Mouse (Mus musculus) embryo, embryonic 10 days (tissue): ENCODE results near the gene Zfp385b.

Experiments used
- DNase-seq: peaks from one replicate; pipeline ENCODE4 v3.0.0-alpha.2; 2015; ENCODE audit warnings: low spot score

The Zfp385b gene

GRCm38 (mm10) chr2:77589205-77589901, 230.1 kb downstream of the Zfp385b start:
- DNase-seq: no peak

- no peak for DNase-seq
Measured at GRCm38 (mm10) chr2:77587387-77587786, 232.1 kb downstream of the Zfp385b start.

GRCm38 (mm10) chr2:77586581-77587360, 232.7 kb downstream of the Zfp385b start:
- no peak for DNase-seq

- no peak for DNase-seq
Measured at GRCm38 (mm10) chr2:77583586-77583985, 235.9 kb downstream of the Zfp385b start.

GRCm38 (mm10) chr2:77576571-77576970, 242.9 kb downstream of the Zfp385b start:
- no peak for DNase-seq

GRCm38 (mm10) chr2:77567528-77568435, 251.7 kb downstream of the Zfp385b start:
- DNase-seq: no peak

GRCm38 (mm10) chr2:77563706-77564105, 255.7 kb downstream of the Zfp385b start:
- no peak for DNase-seq

GRCm38 (mm10) chr2:77561941-77562340, 257.5 kb downstream of the Zfp385b start:
- no peak for DNase-seq

GRCm38 (mm10) chr2:77556938-77557337, 262.5 kb downstream of the Zfp385b start:
- DNase-seq: no peak

GRCm38 (mm10) chr2:77555980-77556379, 263.5 kb downstream of the Zfp385b start:
- no peak for DNase-seq

- DNase-seq: no peak
Measured at GRCm38 (mm10) chr2:77552675-77553074, 266.8 kb downstream of the Zfp385b start.

GRCm38 (mm10) chr2:77543388-77543787, 276.1 kb downstream of the Zfp385b start:
- DNase-seq: no peak

- DNase-seq: no peak
Measured at GRCm38 (mm10) chr2:77542605-77543004, 276.8 kb downstream of the Zfp385b start.

- no peak for DNase-seq
Measured at GRCm38 (mm10) chr2:77541681-77542080, 277.8 kb downstream of the Zfp385b start.

- DNase-seq: no peak
Measured at GRCm38 (mm10) chr2:77540860-77541259, 278.6 kb downstream of the Zfp385b start.

- DNase-seq: no peak
Measured at GRCm38 (mm10) chr2:77536556-77536955, 282.9 kb downstream of the Zfp385b start.

- no peak for DNase-seq
Measured at GRCm38 (mm10) chr2:77528079-77528752, 291.2 kb downstream of the Zfp385b start.

- no peak for DNase-seq
Measured at GRCm38 (mm10) chr2:77527616-77528015, 291.8 kb downstream of the Zfp385b start.

GRCm38 (mm10) chr2:77526803-77527202, 292.6 kb downstream of the Zfp385b start:
- no peak for DNase-seq

- DNase-seq: no peak
Measured at GRCm38 (mm10) chr2:77526301-77526700, 293.1 kb downstream of the Zfp385b start.

- no peak for DNase-seq
Measured at GRCm38 (mm10) chr2:77522223-77522622, 297.2 kb downstream of the Zfp385b start.

GRCm38 (mm10) chr2:77519341-77519740, 300.1 kb downstream of the Zfp385b start:
- DNase-seq: peak; percentile 52
